Mouse (Mus musculus) gastrocnemius, adult 8-10 months (tissue): ENCODE data around the gene Avil. TPM values are rescaled to one million over a fixed set of nuclear protein-coding genes. Genes with fewer than 3 reads are reported as not detected.
A peak's percentile ranks its signal among the peaks of the same experiment; 100 is the strongest.
"Not testable (repeated sequence)": the region's sequence is repeated elsewhere in the genome, so short reads cannot be mapped to it uniquely, and the experiment has no call there.

Experiments used
- DNase-seq, 2 experiments: peaks; one replicate each; pipeline ENCODE4 v3.0.0; 2022; ENCODE audit warnings: low spot score in 2 of 2
- microRNA-seq: library from miRNA; unstranded; fragments of <30 nt; microRNA quantifications from one replicate; pipeline ENCODE4 v1.2.0, GENCODE M21; 2022
- total RNA-seq, 4 experiments: library from RNA; stranded (reverse); gene quantifications; 2 replicates each; pipeline ENCODE4 v1.2.4; 2022

Avil gene
- total RNA-seq, 4 experiments from 2014 or later: 2.3 to 5.7 (median 3.6) TPM

DNA sequence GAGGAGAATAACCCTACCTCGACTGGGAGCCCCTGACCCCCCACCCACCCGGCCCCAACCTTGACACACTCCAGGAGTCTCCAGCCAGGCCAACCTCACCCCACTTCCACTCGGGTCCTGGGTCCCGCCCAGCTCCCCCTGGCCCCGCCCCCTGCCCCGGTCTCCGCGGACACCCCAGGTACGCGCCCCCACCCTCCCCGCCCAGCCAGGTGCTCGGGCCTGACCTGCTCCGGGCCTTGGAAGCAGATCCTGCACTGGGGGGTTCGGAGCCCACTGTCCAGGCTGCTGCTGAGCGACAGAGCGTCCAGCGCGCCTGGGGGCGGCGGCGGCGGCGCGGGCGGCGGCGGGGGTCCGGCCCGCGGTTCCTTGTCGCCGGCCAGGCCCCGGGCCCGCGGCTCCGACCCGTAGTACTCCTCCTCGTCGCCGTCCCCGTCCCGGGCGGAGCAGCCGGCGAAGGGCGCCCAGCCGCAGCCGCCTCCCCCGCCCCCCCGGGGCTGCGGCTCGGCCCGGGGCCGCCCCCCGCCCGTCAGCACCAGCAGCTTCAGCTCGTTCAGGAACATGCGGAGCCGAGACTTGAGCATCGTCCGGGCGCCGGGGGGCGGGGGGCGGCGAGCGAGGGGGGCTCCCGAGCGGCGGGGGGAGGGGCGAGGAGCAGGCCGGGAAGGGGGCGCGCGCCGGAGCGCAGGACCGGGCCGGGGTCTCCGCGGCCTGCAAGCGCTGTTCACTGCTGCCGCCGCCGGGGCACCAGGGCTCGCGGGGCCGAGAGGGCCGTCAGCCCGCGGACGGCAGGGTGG lies 58.9 kb downstream of the Avil start:
- no peak for DNase-seq

DNA sequence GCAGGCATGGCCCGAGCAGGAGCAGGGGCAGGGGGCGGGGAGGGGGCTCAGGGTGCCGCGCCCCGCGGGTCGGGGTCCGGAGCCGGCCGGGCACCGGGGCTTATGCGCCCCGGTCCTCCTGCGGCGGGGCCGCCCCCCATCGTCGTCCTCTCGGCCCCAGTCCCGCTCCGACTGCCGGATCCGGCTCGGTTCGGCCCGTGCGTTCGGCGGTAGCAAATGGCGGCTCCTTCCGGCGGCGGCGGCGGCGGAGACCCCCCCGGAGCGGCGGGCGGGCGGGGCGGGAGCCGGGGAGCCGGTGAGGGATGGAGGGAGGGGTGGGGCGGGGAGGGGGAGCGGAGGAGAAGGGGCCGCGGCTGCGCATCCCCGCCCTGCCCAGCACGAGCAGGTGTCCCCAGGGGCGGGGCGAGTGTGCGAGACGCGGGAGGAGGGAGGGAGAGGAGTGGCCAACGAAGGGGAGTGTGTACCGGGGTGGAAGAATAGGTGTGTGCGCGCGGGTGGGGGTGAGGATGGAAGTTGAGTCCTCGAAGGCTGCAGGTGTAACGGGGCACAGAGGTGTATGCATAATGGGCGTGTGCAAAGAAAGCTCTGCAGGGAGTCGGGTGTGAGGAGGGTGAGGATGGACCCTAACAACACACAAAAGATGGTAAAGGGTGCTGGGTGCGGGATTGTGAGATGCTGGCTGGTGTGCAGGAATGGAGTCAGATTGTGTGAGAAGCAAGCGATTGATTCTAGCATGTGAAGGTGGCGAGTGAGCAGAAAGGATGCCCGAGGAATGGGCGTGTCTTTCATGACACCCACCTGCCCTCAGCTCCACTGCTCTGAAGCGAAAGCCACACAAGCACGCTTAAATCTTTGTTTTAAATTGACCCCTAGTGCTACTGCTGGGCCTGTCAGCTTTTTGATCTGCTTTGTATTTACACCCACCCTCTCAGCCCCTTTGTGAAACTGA lies 59.7 kb downstream of the Avil start, which contains the start of gene March9:
Gene March9, minus strand, starts transcription at position 217 of the 949 bp plus-strand sequence.
- DNase-seq: no peak

DNA sequence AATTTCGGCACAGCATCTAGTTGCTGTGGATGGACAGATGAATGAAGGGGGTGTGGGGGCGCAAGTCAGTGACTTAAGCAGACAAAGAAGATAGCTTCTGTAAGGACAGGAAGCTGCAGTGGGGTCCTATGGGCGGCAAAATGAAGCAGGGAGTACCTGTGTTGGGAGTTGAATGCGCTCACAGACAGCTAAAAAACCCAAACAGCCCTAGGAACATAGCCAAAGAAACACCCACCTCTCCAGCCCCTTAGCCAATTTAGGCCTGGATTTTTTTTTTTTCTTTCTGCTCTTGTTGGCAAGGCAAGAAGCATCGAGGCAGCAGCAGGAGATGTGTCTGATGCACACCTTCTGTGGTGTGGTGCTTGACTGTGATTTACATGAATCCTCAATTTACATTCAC lies 60.6 kb downstream of the Avil start:
- DNase-seq: no peak

DNA sequence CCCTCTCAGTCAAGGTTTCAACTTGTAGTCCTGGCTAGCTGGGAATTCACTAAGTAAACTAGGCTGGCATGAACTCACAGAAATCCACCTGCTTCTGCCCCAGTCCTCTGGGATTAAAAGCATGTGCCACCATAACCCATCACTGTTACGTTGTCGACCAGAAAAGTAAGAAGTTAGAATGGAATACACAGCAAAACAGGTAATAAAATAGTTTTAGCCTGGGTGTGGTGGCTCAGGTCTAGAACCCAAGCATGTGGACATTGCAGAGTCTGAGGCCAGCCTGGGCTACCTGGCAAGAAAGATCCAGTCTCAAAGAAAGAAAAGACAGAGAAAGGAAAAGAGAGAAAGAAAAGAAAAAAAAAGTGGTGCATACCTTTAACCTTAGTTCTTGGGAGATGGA lies 61.0 kb downstream of the Avil start:
- DNase-seq: no peak

DNA sequence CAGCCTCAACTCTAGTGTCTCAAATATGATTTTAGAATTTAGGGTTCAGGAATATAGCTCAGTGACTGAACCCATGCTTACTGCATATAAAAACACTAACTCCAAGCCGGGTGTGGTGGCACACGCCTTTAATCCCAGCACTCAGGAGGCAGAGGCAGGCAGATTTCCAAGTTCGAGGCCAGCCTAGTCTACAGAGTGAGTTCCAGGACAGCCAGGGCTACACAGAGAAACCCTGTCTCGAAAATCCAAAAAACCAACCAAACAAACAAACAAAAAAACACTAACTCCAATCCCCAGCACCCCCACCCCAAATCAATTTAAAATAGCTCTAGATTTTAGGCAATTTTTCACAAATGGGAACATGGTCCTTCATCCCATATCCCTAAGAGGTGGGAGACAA lies 61.6 kb downstream of the Avil start:
- DNase-seq: not testable (repeated sequence)

DNA sequence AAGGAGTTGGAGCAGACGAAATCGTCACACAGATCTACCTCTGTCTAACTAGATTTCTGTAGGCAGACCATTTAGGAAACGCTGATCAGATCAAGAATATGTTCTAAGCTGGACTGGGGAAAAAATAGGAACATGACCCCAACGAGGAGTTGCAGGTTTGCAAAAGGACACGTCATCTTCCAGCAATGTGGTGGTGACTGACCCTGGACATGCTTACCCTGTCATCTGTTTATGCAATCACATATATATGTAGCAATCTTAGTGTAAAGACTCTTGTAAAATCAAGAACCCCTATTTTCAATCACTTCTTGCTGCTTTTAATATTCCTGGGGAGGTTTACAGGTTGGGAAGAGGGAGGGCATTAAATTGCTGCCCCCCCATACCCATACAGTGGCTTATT lies 62.0 kb downstream of the Avil start:
- no peak for DNase-seq

DNA sequence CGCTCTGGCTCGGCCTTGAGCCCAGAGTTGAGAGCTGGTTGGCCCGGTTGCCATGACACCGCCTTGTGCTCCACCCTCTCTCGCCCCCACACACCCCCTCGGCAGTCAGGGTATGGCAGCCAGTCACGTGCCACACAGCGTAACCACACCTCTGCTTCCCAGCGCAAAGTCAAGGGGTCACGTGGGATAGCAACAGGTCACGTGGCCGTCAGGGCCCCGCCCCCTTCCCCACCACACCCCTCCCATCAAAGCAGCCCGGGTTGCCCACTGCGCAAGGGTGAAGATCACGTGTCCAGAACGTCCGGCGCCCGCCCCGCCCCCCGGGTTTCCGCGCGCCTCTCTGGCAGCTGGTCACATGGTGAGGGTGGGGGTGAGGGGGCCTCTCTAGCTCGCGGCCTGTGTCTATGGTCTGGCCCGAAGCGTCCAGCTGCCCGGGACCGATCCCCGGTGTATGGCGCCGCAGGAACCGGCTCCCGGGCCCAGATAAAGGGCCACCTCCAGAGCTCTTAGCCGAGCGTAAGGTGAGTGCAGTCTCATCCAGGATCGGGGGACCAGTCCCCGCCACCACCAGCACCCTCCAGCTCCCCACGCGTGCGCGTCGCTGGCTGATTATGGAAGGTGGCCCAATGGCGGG lies 62.8 kb downstream of the Avil start, which contains the start of gene Cdk4:
Gene Cdk4, plus strand, starts transcription at position 296 of the 634 bp plus-strand sequence.
- peak; percentile 97 to 98 for DNase-seq

DNA sequence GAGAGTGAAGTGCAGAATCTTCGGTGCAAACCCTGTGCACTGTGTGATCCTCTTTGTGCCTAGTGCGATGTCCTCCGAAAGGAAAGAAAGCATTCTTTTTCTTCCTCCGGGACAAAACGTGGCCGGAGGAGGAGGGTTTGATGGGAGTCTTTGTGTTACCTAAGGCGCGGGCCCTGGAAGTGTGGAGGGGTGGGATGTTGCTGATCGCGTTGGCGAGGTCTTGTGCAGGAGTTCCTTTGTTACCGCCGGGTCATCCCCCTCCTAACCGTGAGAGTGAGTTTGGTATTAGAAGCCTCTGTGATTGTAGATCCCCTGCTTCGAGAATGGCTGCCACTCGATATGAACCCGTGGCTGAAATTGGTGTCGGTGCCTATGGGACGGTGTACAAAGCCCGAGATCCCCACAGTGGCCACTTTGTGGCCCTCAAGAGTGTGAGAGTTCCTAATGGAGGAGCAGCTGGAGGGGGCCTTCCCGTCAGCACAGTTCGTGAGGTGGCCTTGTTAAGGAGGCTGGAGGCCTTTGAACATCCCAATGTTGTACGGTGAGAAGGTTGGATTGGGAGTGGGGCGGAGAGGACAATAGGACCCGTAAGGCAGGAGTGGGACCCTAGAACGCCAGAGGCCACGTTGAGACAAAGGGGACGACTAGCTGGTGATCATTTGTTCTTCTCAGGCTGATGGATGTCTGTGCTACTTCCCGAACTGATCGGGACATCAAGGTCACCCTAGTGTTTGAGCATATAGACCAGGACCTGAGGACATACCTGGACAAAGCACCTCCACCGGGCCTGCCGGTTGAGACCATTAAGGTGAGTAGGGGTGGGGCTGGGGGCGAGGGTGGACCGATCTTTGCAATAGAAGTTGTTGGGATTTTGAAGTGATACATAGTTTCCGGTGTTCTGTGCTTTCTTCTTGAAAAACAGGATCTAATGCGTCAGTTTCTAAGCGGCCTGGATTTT lies 63.7 kb downstream of the Avil start:
- no peak for DNase-seq

DNA sequence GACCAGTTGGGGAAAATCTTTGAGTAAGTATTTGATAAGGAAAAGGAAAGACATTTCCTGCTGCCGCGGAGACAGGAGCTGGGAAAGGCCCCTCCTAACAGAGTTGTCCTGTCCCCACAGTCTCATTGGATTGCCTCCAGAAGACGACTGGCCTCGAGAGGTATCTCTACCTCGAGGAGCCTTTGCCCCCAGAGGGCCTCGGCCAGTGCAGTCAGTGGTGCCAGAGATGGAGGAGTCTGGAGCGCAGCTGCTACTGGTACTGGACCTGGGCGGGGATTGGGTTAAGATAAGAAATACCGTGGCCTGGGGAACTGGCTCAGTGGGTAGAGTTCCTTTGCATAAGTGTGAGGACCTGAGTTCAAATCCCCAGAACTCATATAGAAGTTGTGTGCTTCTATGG lies 65.5 kb downstream of the Avil start:
- no peak for DNase-seq

DNA sequence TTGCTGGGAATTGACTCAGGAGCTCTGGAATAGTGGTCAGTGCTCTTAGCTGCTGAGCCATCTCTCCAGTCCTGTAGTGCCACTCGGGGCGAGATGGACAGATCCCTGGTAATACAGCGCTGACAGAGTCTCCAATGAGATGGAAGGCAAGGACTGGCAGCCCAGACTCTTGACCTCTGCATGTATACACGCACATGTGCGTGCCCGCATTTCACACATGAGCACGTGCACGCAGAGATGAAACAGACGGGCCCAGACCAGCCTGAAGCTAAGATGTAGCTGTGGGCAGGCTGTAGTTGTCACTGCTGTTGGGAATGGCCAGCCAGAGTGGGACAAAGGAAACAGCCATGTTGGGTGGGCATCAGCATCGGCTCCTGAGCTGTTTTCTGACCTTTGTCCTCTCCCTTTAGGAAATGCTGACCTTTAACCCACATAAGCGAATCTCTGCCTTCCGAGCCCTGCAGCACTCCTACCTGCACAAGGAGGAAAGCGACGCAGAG lies 66.1 kb downstream of the Avil start:
- DNase-seq: no peak

DNA sequence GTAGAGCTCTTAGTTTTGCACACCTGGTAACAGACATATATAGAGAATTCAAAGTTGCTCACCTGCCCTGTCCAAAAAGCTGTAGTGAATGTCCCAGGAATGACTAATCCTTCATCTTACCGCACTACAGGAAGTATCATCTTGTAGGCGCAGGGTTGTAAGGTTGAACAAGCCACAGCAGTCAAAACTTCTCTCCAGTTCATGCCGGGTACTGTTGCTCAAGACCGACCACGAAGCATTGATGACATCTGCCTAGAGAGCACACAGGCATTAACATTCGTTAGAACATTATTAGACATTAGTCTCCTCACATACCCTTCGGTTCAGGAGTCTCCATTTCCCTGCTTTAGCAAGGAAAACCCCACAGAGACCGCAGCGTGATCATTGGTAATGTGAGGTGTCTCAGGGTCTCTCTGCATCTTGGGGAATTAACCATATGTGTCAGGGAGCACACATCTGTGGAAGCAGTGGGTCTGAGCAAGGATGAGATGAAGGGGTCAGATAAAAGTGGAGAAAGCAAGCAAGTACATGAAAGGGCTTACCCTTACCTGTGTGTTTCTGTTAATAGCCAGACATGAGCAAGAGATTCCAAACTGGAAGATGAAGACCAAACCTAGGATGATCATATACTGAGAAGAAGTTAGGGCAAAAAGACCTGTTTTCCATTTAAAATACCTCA lies 68.0 kb downstream of the Avil start:
- no peak for DNase-seq

DNA sequence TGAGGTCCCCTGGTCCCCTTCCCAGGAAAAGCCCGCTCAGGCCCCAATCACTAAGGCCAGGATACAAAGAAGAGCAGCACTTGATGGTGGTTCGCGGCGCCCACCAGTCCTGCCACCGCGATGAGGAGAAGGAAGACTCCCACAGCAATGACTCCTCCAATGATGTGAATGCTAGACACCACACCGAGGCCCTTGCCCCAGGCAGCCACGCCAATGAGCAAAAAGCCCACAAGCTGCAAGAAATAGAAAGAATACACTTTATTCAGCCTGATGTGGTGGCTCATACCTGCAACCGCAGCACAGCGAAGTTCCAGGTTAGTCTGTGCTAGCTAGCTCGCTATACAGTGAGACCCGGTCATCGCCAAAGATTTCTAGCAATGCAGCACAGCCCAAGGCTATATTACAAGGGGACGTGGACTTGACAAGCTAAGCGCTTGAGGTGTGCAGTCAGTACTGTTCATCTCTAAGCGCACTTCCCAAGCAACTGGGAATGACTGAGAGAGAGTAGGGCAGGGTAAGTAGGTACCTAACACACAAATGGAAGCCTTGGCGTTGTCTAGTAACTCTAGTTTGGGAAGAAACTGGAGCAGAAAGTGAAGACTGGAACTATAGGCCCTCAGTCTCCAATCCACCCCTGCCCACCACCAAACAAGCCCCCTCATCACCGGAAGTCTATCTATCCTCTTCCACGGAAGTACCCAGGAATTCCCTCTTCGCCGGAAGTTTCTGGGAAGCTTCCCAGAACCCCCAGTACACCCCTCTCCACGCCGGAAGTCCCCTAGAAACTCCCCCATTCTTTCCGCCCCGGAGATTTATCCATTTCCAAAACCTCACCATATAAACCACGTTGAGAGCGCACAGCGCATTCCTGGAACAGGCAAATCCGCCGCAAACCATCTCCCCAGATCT lies 69.0 kb downstream of the Avil start:
- no peak for DNase-seq

Small RNA genes lying within 50 kb of the gene (microRNA-seq; reads per million reads assigned to microRNA genes)
- gene Mir26a-2: 60.7 reads per million, percentile 43 among the genes with 10 or more reads in this experiment
- gene Mir546: not detected

Other genes starting within 250 kb of the Avil start
- 1 to 10 TPM; 1.4 to 2.5 (median 1.4) TPM for gene Atp23, start 99.4 kb upstream of the Avil start, total RNA-seq
- gene Ctdsp2, start 22.0 kb upstream of the Avil start, total RNA-seq: 100 to 1,000 TPM; 103 to 118 (median 106) TPM
- 10 to 100 TPM; 19.5 to 24.0 (median 21.7) TPM for gene Tsfm, start 30.1 kb downstream of the Avil start, total RNA-seq
- gene Mettl1, start 40.7 kb downstream of the Avil start, total RNA-seq: 10 to 100 TPM in 1 of 4 experiments, 1 to 10 TPM in 3; 8.6 to 12.4 (median 9.6) TPM
- not detected for gene Eef1akmt3, start 40.8 kb downstream of the Avil start, total RNA-seq
- gene Cyp27b1, start 47.5 kb downstream of the Avil start, total RNA-seq: not detected
- gene March9, start 59.5 kb downstream of the Avil start, total RNA-seq: 1 to 10 TPM in 1 of 4 experiments, under 1 TPM in 3; 0.17 to 1.3 (median 0.76) TPM
- gene Cdk4, start 62.8 kb downstream of the Avil start, total RNA-seq: 10 to 100 TPM; 41.3 to 46.4 (median 43.8) TPM
- 10 to 100 TPM; 21.0 to 24.9 (median 21.5) TPM for gene Tspan31, start 69.6 kb downstream of the Avil start, total RNA-seq
- 1 to 10 TPM in 2 of 4 experiments, under 1 TPM in 2; 0.60 to 1.7 (median 1.0) TPM for gene Agap2, start 74.6 kb downstream of the Avil start, total RNA-seq
- 10 to 100 TPM in 2 of 4 experiments, 1 to 10 TPM in 2; 7.4 to 13.9 (median 10.8) TPM for gene Os9, start 120.4 kb downstream of the Avil start, total RNA-seq
- gene B4galnt1, start 164.5 kb downstream of the Avil start, total RNA-seq: under 1 TPM; 0.29 to 0.70 (median 0.38) TPM
- gene Slc26a10, start 179.9 kb downstream of the Avil start, total RNA-seq: 1 to 10 TPM; 1.8 to 4.1 (median 2.7) TPM
- 10 to 100 TPM in 1 of 4 experiments, 1 to 10 TPM in 3; 7.1 to 12.1 (median 9.0) TPM for gene Arhgef25, start 189.4 kb downstream of the Avil start, total RNA-seq
- 10 to 100 TPM; 22.1 to 27.1 (median 23.2) TPM for gene Dtx3, start 195.0 kb downstream of the Avil start, total RNA-seq
- 1 to 10 TPM; 7.6 to 8.8 (median 8.4) TPM for gene Pip4k2c, start 210.9 kb downstream of the Avil start, total RNA-seq